Mouse (Mus musculus) lung, adult 2 months (tissue): Measurements from ENCODE around the gene Catsperd. TPM values are rescaled to one million over a fixed set of nuclear protein-coding genes. Genes with fewer than 3 reads are reported as not detected.

Source experiments
- DNase-seq: peaks from one replicate; pipeline ENCODE4 v3.0.0; 2022
- H3K4me1 ChIP-seq: fragments of 200-500 bp; 2 replicates; pipeline ENCODE4 v1.6.1; 2011; ENCODE audit warnings: low read length; ENCODE audit not compliant: control insufficient read depth, insufficient read depth
- H3K4me3 ChIP-seq: fragments of 200-500 bp; replicated peaks from 2 replicates; pipeline ENCODE3; 2011; ENCODE audit warnings: low read depth, mild to moderate bottlenecking, control low read depth, low read length; ENCODE audit errors: extremely low read depth
- CTCF ChIP-seq: fragments of 200-500 bp; IDR thresholded peaks from 2 replicates; pipeline ENCODE4 v1.5.1; 2011; ENCODE audit warnings: mild to moderate bottlenecking, low read length, control low read depth; ENCODE audit not compliant: insufficient read depth
- POLR2A ChIP-seq: fragments of 200-500 bp; IDR thresholded peaks from 2 replicates; pipeline ENCODE4 v1.6.1; 2011; ENCODE audit warnings: low read depth, mild to moderate bottlenecking, control low read depth, low read length, borderline replicate concordance; ENCODE audit errors: extremely low read depth
- WGBS: fragments of 180-500 bp; shearing (Covaris S2); methylation state at CpG from one replicate; pipeline ENCODE4 v1.1.7; 2018; 5-methylcytosine and 5-hydroxymethylcytosine counted together
- polyA plus RNA-seq: library from polyadenylated mRNA; depleted of rRNA; stranded (reverse); fragments of >200 nt; gene quantifications from 2 replicates; pipeline ENCODE4 v1.2.3, GENCODE M21; 2012; rRNA removed

Gene Catsperd
- polyA plus RNA-seq, result 0.16 and 0.43 TPM in 2 replicates

- TF ChIP-seq POLR2A (no peak), CTCF (no peak)
- Histone ChIP-seq H3K4me1 (peaks cover 8% of the 10 kb centered on the region), H3K4me3 (peak within 1 kb of the TSS; percentile 79)
- WGBS, result 10% methylated on average over 26 of the region's 26 CpGs
- no peak for DNase-seq
Observed at GRCm38 (mm10) chr17:56627530-56628277, at the start of gene Catsperd. Gene Catsperd (plus strand): TSS chr17:56628143.

- TF ChIP-seq POLR2A (no peak), CTCF (no peak)
- Histone ChIP-seq H3K4me3 (peak overlapping the region; percentile 18), H3K4me1 (peaks cover 25% of the 10 kb centered on the region)
- 62% methylated on average over 1 of the region's 1 CpGs for WGBS
- DNase-seq, result no peak
Observed at GRCm38 (mm10) chr17:56583071-56583470, 44.9 kb upstream of the Catsperd start.

GRCm38 (mm10) chr17:56583611-56584256, 44.2 kb upstream of the Catsperd start:
- H3K4me3 ChIP-seq, result peak overlapping the region; percentile 77
- TF ChIP-seq POLR2A (no peak), CTCF (no peak)
- DNase-seq, result peak; percentile 40
- WGBS, result under 1% methylated on average over 33 of the region's 33 CpGs
- H3K4me1 ChIP-seq, result peaks cover 27% of the 10 kb centered on the region

- Histone ChIP-seq H3K4me3 (peak within 1 kb of the TSS; percentile 96), H3K4me1 (peaks cover 27% of the 10 kb centered on the region)
- no peak for TF ChIP-seq CTCF
- TF ChIP-seq POLR2A, result peak; percentile 89; the same call in 1 of the 2 replicates
- under 1% methylated on average over 101 of the region's 101 CpGs for WGBS
- peak; percentile 99 for DNase-seq
Observed at GRCm38 (mm10) chr17:56584257-56585130, 43.4 kb upstream of the Catsperd start, which contains the start of the genes Safb2 and Safb. Gene Safb2 (minus strand): TSS chr17:56584585. Gene Safb (plus strand): TSS chr17:56584825.

GRCm38 (mm10) chr17:56585171-56585821, 42.6 kb upstream of the Catsperd start:
- H3K4me3 ChIP-seq, result peak overlapping the region; percentile 96
- WGBS, result under 1% methylated on average over 61 of the region's 61 CpGs
- peaks cover 25% of the 10 kb centered on the region for H3K4me1 ChIP-seq
- DNase-seq, result no peak
- TF ChIP-seq CTCF (no peak), POLR2A (no peak)

GRCm38 (mm10) chr17:56587773-56588172, 40.2 kb upstream of the Catsperd start:
- Histone ChIP-seq H3K4me1 (peaks cover 18% of the 10 kb centered on the region), H3K4me3 (no peak overlapping the region)
- no peak for DNase-seq
- no peak for TF ChIP-seq CTCF
- TF ChIP-seq POLR2A, result no peak
- 57% methylated on average over 1 of the region's 1 CpGs for WGBS

- no peak for DNase-seq
- no peak overlapping the region for H3K4me3 ChIP-seq
- peaks cover 16% of the 10 kb centered on the region for H3K4me1 ChIP-seq
- 93% methylated on average over 4 of the region's 4 CpGs for WGBS
- TF ChIP-seq CTCF (no peak), POLR2A (no peak)
Observed at GRCm38 (mm10) chr17:56588921-56589320, 39.0 kb upstream of the Catsperd start.

- TF ChIP-seq POLR2A (no peak), CTCF (no peak)
- H3K4me1 ChIP-seq, result peaks cover 5% of the 10 kb centered on the region; the same call in 1 of the 2 replicates
- no peak for DNase-seq
- no peak overlapping the region for H3K4me3 ChIP-seq
Observed at GRCm38 (mm10) chr17:56592553-56592952, 35.4 kb upstream of the Catsperd start.
